Mouse (Mus musculus): ENCODE measurements around the gene Rtf2. TPM values are rescaled to one million over a fixed set of nuclear protein-coding genes. Genes with fewer than 3 reads are reported as not detected.

Rtf2 gene
- total and polyA plus RNA-seq, 3 experiments = 26.2 to 135 (median 58.2) TPM

DNA sequence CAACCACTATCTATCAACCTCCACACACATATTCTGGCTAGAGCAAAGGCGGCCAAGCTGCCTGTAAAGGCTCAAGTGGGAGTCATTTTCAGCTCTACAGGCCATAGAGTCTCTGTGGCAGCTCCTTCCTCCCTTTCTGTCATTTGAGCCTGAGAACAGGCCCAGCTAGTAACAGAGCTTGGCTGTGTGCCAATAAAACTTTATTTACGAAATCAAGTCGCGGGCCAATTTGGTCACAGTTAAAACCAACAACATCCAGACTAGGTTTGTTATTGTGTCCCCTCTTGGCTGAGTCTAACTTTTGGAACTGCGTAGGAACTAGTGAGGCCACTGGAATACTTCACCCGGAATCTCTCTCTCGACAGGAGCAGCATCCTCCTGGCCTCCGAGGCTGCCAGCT is 33.2 kb downstream of the Rtf2 start:
- no peak for DNase-seq (ENCODE audit: low spot score)
- Histone ChIP-seq H3K36me3 (replicated peaks) (peaks cover 30% of the 10 kb centered on the region), H3K4me3 (ENCODE audit: low read depth, low read length) (no peak overlapping the region), H3K4me1 (ENCODE audit: insufficient read depth, low read depth, low read length) (peaks cover 2% of the 10 kb centered on the region; the same call in 1 of the 2 replicates), H3K27me3 (ENCODE audit: insufficient read depth, low read length) (peaks cover 3% of the 10 kb centered on the region; the same call in 1 of the 2 replicates), H3K9me3 (replicated peaks) (no peaks in the 10 kb centered on the region)
- no peak for ATAC-seq (ENCODE audit: extremely low read depth, insufficient number of reproducible peaks, low FRiP score, poor library complexity, severe bottlenecking)
- TF ChIP-seq GATA2 (IDR thresholded peaks at IDR 0.05; ENCODE audit: borderline replicate concordance, low read depth, low read length) (no peak), TAL1 (conservative IDR thresholded peaks at IDR 0.05; ENCODE audit: low read depth, low read length) (no peak), GATA1 (IDR thresholded peaks at IDR 0.05; ENCODE audit: borderline replicate concordance, low read length) (no peak), CTCF (IDR thresholded peaks at IDR 0.05; ENCODE audit: low read depth, low read length) (no peak), POLR2AphosphoS5 (IDR thresholded peaks at IDR 0.05; ENCODE audit: insufficient replicate concordance, low read depth, low read length) (no peak)

DNA sequence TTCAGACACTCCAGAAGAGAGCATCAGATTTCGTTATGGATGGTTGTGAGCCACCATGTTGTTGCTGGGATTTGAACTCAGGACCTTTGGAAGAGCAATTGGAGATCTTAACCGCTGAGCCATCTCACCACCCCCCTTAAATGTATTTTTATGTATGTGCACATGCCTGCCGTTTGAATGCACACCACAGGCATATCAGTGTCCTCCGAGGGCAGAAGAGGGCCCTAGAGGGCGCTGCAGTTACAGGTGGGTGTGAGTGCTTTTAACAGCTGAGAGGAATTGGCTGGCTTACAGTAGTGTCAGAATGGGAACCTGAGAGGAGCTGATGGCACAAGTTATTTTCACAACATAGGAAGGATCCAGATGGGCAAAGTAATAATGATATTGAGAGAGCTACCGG is 34.6 kb downstream of the Rtf2 start:
- H3K4me3 ChIP-seq (ENCODE audit: low read depth, low read length) = no peak overlapping the region
- DNase-seq (ENCODE audit: low spot score) (no peak), ATAC-seq (ENCODE audit: extremely low read depth, insufficient number of reproducible peaks, low FRiP score, poor library complexity, severe bottlenecking) (peak; percentile 31; the same call in 1 of the 2 replicates)
- peaks cover 16% of the 10 kb centered on the region for H3K36me3 ChIP-seq (replicated peaks)
- TF ChIP-seq CTCF (IDR thresholded peaks at IDR 0.05; ENCODE audit: low read depth, low read length) (0 out of 2 replicates have a peak, but pooled peaks have one; percentile 9), GATA2 (IDR thresholded peaks at IDR 0.05; ENCODE audit: borderline replicate concordance, low read depth, low read length) (no peak), POLR2AphosphoS5 (IDR thresholded peaks at IDR 0.05; ENCODE audit: insufficient replicate concordance, low read depth, low read length) (no peak)
- no peaks in the 10 kb centered on the region for H3K9me3 ChIP-seq (replicated peaks)
- H3K27me3 ChIP-seq (ENCODE audit: insufficient read depth, low read length) = peaks cover 3% of the 10 kb centered on the region; the same call in 1 of the 2 replicates
- H3K4me1 ChIP-seq (ENCODE audit: insufficient read depth, low read depth, low read length) = peaks cover 2% of the 10 kb centered on the region; the same call in 1 of the 2 replicates

DNA sequence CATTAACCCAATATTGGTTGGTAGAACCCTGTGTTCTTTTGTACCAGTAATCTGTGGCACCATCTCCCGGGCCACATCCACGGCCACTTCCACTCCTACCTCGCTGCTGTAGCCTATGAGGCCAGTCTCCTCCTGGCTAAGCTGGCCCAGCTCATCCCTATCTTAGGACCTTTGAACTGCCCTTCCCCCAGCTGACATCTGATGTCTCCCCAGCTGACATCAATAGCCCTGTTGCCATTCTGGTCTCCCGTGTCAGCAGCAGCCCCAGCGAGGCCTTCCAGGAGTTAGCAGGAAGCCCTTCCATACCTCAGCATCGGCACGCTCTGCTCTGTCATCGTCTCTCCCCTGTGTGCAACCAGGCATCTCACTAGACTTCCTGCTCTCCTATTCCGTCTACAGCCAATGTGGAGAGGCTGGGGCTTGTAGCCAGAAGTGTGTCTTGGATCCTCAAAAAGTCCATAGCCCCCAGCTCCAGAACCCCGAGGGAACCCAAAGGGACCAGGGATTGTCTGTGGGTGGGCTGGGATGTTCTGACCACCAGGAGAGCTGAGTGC is 36.4 kb downstream of the Rtf2 start:
- no peak for DNase-seq (ENCODE audit: low spot score)
- TF ChIP-seq GATA2 (IDR thresholded peaks at IDR 0.05; ENCODE audit: borderline replicate concordance, low read depth, low read length) (no peak), POLR2AphosphoS5 (IDR thresholded peaks at IDR 0.05; ENCODE audit: insufficient replicate concordance, low read depth, low read length) (no peak), CTCF (IDR thresholded peaks at IDR 0.05; ENCODE audit: low read depth, low read length) (no peak), GATA1 (IDR thresholded peaks at IDR 0.05; ENCODE audit: borderline replicate concordance, low read length) (no peak), TAL1 (conservative IDR thresholded peaks at IDR 0.05; ENCODE audit: low read depth, low read length) (no peak)
- H3K4me3 ChIP-seq (ENCODE audit: low read depth, low read length) = no peak overlapping the region

DNA sequence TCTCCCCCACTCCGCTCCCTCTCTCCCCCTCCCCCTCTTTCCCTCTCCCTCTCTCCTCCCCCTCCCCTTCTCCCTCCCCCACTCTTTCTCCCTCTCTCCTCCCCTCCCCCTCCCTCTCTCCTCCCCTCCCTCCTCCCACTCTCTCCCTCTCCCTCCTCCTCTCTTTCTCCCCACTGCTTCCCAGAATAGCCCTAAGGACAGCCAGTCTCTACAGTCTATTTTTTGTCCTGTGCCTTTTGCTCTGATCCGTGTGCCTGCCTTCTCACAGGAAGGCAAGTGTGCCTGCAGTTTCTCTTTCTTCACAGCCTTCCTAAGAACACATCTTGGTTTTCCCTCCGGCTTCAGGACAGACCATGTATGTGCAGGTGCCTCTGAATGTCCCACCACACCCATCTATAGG is 37.0 kb downstream of the Rtf2 start:
- Histone ChIP-seq H3K4me1 (ENCODE audit: insufficient read depth, low read depth, low read length) (peaks cover 2% of the 10 kb centered on the region; the same call in 1 of the 2 replicates), H3K36me3 (replicated peaks) (peaks cover 2% of the 10 kb centered on the region), H3K9me3 (replicated peaks) (no peaks in the 10 kb centered on the region), H3K27me3 (ENCODE audit: insufficient read depth, low read length) (peaks cover 5% of the 10 kb centered on the region; the same call in 1 of the 2 replicates), H3K4me3 (ENCODE audit: low read depth, low read length) (no peak overlapping the region)
- TF ChIP-seq TAL1 (conservative IDR thresholded peaks at IDR 0.05; ENCODE audit: low read depth, low read length) (no peak), POLR2AphosphoS5 (IDR thresholded peaks at IDR 0.05; ENCODE audit: insufficient replicate concordance, low read depth, low read length) (no peak), CTCF (IDR thresholded peaks at IDR 0.05; ENCODE audit: low read depth, low read length) (no peak), GATA2 (IDR thresholded peaks at IDR 0.05; ENCODE audit: borderline replicate concordance, low read depth, low read length) (no peak), GATA1 (IDR thresholded peaks at IDR 0.05; ENCODE audit: borderline replicate concordance, low read length) (no peak)
- DNase-seq (ENCODE audit: low spot score) (no peak), ATAC-seq (ENCODE audit: extremely low read depth, insufficient number of reproducible peaks, low FRiP score, poor library complexity, severe bottlenecking) (no peak)

More for the DNA sequence above, 36.4 kb downstream of the Rtf2 start:
- no peaks in the 10 kb centered on the region for H3K9me3 ChIP-seq (replicated peaks)
- peaks cover 3% of the 10 kb centered on the region; the same call in 1 of the 2 replicates for H3K27me3 ChIP-seq (ENCODE audit: insufficient read depth, low read length)
- no peak for ATAC-seq (ENCODE audit: extremely low read depth, insufficient number of reproducible peaks, low FRiP score, poor library complexity, severe bottlenecking)
- H3K4me1 ChIP-seq (ENCODE audit: insufficient read depth, low read depth, low read length) = peaks cover 2% of the 10 kb centered on the region; the same call in 1 of the 2 replicates
- peaks cover 7% of the 10 kb centered on the region for H3K36me3 ChIP-seq (replicated peaks)

DNA sequence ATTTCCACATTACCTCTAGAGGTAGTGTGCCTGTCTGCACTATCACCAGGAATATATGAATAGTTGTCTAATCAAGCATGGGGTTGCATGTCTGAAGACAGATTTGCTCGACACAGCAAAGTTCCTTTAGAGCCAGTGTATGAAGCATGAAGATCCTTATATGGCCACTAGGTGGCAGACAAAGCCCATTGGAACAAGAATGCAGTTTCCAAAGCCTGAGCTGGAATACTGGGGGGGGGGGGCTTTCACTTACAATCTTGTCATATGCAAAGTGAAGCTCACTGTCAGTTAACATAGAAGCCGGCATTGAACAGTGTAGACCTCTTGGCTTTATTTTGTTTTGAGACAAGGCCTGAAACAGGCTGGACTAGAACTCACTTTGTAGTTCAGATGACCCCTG is 37.5 kb downstream of the Rtf2 start:
- no peaks in the 10 kb centered on the region for H3K9me3 ChIP-seq (replicated peaks)
- no peaks in the 10 kb centered on the region for H3K36me3 ChIP-seq (replicated peaks)
- DNase-seq (ENCODE audit: low spot score) (no peak), ATAC-seq (ENCODE audit: extremely low read depth, insufficient number of reproducible peaks, low FRiP score, poor library complexity, severe bottlenecking) (no peak)
- TF ChIP-seq POLR2AphosphoS5 (IDR thresholded peaks at IDR 0.05; ENCODE audit: insufficient replicate concordance, low read depth, low read length) (no peak), CTCF (IDR thresholded peaks at IDR 0.05; ENCODE audit: low read depth, low read length) (peak; percentile 65)
- H3K4me3 ChIP-seq (ENCODE audit: low read depth, low read length) = no peak overlapping the region
- peaks cover 2% of the 10 kb centered on the region; the same call in 1 of the 2 replicates for H3K4me1 ChIP-seq (ENCODE audit: insufficient read depth, low read depth, low read length)
- H3K27me3 ChIP-seq (ENCODE audit: insufficient read depth, low read length) = peaks cover 5% of the 10 kb centered on the region; the same call in 1 of the 2 replicates

DNA sequence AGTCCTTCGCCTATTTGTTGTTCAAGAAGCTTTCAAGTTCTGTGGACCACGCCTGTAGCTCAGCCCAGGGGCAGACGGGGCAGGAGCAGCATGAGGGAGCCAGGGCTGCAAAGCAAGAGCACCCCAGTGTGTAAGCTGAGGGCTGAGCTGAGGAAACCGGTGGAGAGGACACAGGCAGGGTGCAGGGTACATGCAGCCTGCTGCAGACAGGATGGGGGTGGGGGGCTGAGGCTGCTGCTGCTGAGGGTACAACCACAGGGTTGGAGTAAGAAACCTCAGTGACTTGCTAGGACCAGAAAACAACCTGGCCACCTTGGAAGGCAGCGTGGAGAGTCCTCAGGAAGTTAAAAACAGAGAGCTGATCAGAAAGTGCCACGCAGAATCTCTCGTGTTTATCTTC is 39.9 kb downstream of the Rtf2 start:
- no peak for DNase-seq (ENCODE audit: low spot score)
- no peaks in the 10 kb centered on the region for H3K9me3 ChIP-seq (replicated peaks)
- H3K4me1 ChIP-seq (ENCODE audit: insufficient read depth, low read depth, low read length) = peaks cover 2% of the 10 kb centered on the region; the same call in 1 of the 2 replicates
- TF ChIP-seq POLR2AphosphoS5 (IDR thresholded peaks at IDR 0.05; ENCODE audit: insufficient replicate concordance, low read depth, low read length) (no peak), TAL1 (conservative IDR thresholded peaks at IDR 0.05; ENCODE audit: low read depth, low read length) (no peak), CTCF (IDR thresholded peaks at IDR 0.05; ENCODE audit: low read depth, low read length) (no peak), GATA1 (IDR thresholded peaks at IDR 0.05; ENCODE audit: borderline replicate concordance, low read length) (no peak), GATA2 (IDR thresholded peaks at IDR 0.05; ENCODE audit: borderline replicate concordance, low read depth, low read length) (no peak)
- H3K27me3 ChIP-seq (ENCODE audit: insufficient read depth, low read length) = peaks cover 5% of the 10 kb centered on the region; the same call in 1 of the 2 replicates
- H3K36me3 ChIP-seq (replicated peaks) = no peaks in the 10 kb centered on the region
- ATAC-seq (ENCODE audit: extremely low read depth, insufficient number of reproducible peaks, low FRiP score, poor library complexity, severe bottlenecking) = no peak
- H3K4me3 ChIP-seq (ENCODE audit: low read depth, low read length) = no peak overlapping the region
